Mouse (Mus musculus) CH12.LX (cell line): ENCODE measurements at regions not wholly inside any gene's neighbourhood (a gene's known extent, or its start where the extent isn't known, plus 50 kb on each side); places are given as distances from the start of the nearest gene placed in this dataset.

Experiments
- CHD2 ChIP-seq: IDR thresholded peaks from 2 replicates; pipeline ENCODE4 v1.6.1; 2011; ENCODE audit warnings: low read length, improper control_type of control experiment
- CTCF ChIP-seq, 2 experiments: IDR thresholded peaks in 1 of 2; conservative IDR thresholded peaks in 1 of 2; 2 replicates each; pipeline ENCODE4 v1.5.1; 2011 to 2012; ENCODE audit warnings: low read depth in 2 of 2, low read length in 2 of 2, improper control_type of control experiment in 1 of 2, inconsistent platforms in 1 of 2, mild to moderate bottlenecking in 1 of 2, moderate library complexity in 1 of 2
- E2F4 ChIP-seq: IDR thresholded peaks from 2 replicates; pipeline ENCODE4 v1.6.1; 2011; ENCODE audit warnings: low read depth, low read length, improper control_type of control experiment; ENCODE audit not compliant: insufficient replicate concordance
- EP300 ChIP-seq: IDR thresholded peaks from 2 replicates; pipeline ENCODE4 v1.6.1; 2011; ENCODE audit warnings: low read length, improper control_type of control experiment
- MEF2A ChIP-seq: IDR thresholded peaks from 2 replicates; pipeline ENCODE4 v1.6.1; 2014; ENCODE audit warnings: low read depth, mild to moderate bottlenecking, inconsistent platforms, low read length, improper control_type of control experiment, borderline replicate concordance
- NRF1 ChIP-seq: IDR thresholded peaks from 2 replicates; pipeline ENCODE4 v1.6.1; 2014; ENCODE audit warnings: low read depth, mild to moderate bottlenecking, inconsistent platforms, low read length, improper control_type of control experiment, moderate library complexity
- POLR2A ChIP-seq: IDR thresholded peaks from 2 replicates; pipeline ENCODE4 v1.6.1; 2011; ENCODE audit warnings: low read depth, mild to moderate bottlenecking, improper control_type of control experiment, low read length
- POLR2AphosphoS2 ChIP-seq: IDR thresholded peaks from 2 replicates; pipeline ENCODE4 v1.6.1; 2011; ENCODE audit warnings: low read depth, low read length, improper control_type of control experiment
- RAD21 ChIP-seq: IDR thresholded peaks from 2 replicates; pipeline ENCODE4 v1.6.1; 2011; ENCODE audit warnings: low read depth, mild to moderate bottlenecking, low read length, improper control_type of control experiment, moderate library complexity
- TCF12 ChIP-seq: IDR thresholded peaks from 2 replicates; pipeline ENCODE4 v1.6.1; 2014; ENCODE audit warnings: low read depth, mild to moderate bottlenecking, inconsistent platforms, low read length, improper control_type of control experiment
- USF2 ChIP-seq: conservative IDR thresholded peaks from 2 replicates; pipeline ENCODE4 v1.6.1; 2011; ENCODE audit warnings: low read depth, low read length, improper control_type of control experiment
- ZNF384 ChIP-seq: IDR thresholded peaks from 2 replicates; pipeline ENCODE4 v1.6.1; 2012; ENCODE audit warnings: low read depth, low read length, improper control_type of control experiment, inconsistent platforms

GRCm38 (mm10) chr13:43987338-43987737 is 202.8 kb downstream of the Cd83 start:
- no peak for TF ChIP-seq EP300
- TF ChIP-seq E2F4: no peak
- TF ChIP-seq NRF1: no peak
- no peak for TF ChIP-seq MEF2A
- TF ChIP-seq TCF12: no peak
- TF ChIP-seq CHD2: no peak
- TF ChIP-seq POLR2A: no peak
- TF ChIP-seq ZNF384: no peak
- TF ChIP-seq POLR2AphosphoS2: no peak
- no peak for TF ChIP-seq RAD21
- no peak for TF ChIP-seq CTCF (conservative IDR thresholded peaks at IDR 0.05 in 1 of 2, IDR thresholded peaks at IDR 0.05 in 1 of 2; ENCODE audit: low read depth in 2 of 2, low read length in 2 of 2)
- TF ChIP-seq USF2: no peak
